Mouse (Mus musculus) forebrain, embryonic 16.5 days (tissue): ENCODE results near the gene Qrich2. TPM values are rescaled to one million over a fixed set of nuclear protein-coding genes. Genes with fewer than 3 reads are reported as not detected.

ENCODE experiments used
- ATAC-seq: fragments of 200-750 bp; cut with Nextera tagmentation; 2 replicates; pipeline ENCODE4 v1.8.0; 2017; ENCODE audit warnings: mild to moderate bottlenecking, moderate library complexity
- H3K27ac ChIP-seq: fragments of 300-500 bp; sonication (generic); 2 replicates; pipeline ENCODE4 v1.5.1; 2014; ENCODE audit warnings: low read length, control low read depth
- H3K27me3 ChIP-seq: fragments of 300-500 bp; sonication (generic); replicated peaks from 2 replicates; pipeline ENCODE4 v1.6.1; 2014; ENCODE audit warnings: low read length; ENCODE audit not compliant: control insufficient read depth, insufficient read depth
- H3K36me3 ChIP-seq: fragments of 300-500 bp; sonication (generic); 2 replicates; pipeline ENCODE4 v1.6.1; 2014; ENCODE audit not compliant: control insufficient read depth, insufficient read depth
- H3K4me1 ChIP-seq: fragments of 300-500 bp; sonication (generic); replicated peaks from 2 replicates; pipeline ENCODE4 v1.6.1; 2014; ENCODE audit warnings: low read length; ENCODE audit not compliant: control insufficient read depth, insufficient read depth
- H3K4me2 ChIP-seq: fragments of 300-500 bp; sonication (generic); 2 replicates; pipeline ENCODE4 v1.6.1; 2014; ENCODE audit warnings: mild to moderate bottlenecking, low read length, control low read depth
- H3K4me3 ChIP-seq: fragments of 300-500 bp; sonication (generic); replicated peaks from 2 replicates; pipeline ENCODE4 v1.5.1; 2014; ENCODE audit warnings: mild to moderate bottlenecking, low read length, control low read depth
- H3K9ac ChIP-seq: fragments of 300-500 bp; sonication (generic); replicated peaks from 2 replicates; pipeline ENCODE4 v1.6.1; 2014; ENCODE audit warnings: low read depth, low read length, control low read depth
- H3K9me3 ChIP-seq: fragments of 300-500 bp; sonication (generic); 2 replicates; pipeline ENCODE4 v1.6.1; 2016; ENCODE audit warnings: low read length; ENCODE audit not compliant: control insufficient read depth
- WGBS: fragments of 180-500 bp; shearing (Covaris S2); extraction: QIAGEN DNeasy Blood & Tissue Kit; methylation state at CpG from one replicate; pipeline ENCODE4 v1.1.7; 2014; 5-methylcytosine and 5-hydroxymethylcytosine counted together
- polyA plus RNA-seq: library from polyadenylated mRNA; unstranded; fragments of >200 nt; fragmentation: Nextera tagmentation; extraction: Ambion mirVana; gene quantifications from 2 replicates; pipeline ENCODE4 v1.2.1, GENCODE M21; 2015

Gene Qrich2
- polyA plus RNA-seq, 1 experiment from 2014 or later = 0.09 TPM

DNA sequence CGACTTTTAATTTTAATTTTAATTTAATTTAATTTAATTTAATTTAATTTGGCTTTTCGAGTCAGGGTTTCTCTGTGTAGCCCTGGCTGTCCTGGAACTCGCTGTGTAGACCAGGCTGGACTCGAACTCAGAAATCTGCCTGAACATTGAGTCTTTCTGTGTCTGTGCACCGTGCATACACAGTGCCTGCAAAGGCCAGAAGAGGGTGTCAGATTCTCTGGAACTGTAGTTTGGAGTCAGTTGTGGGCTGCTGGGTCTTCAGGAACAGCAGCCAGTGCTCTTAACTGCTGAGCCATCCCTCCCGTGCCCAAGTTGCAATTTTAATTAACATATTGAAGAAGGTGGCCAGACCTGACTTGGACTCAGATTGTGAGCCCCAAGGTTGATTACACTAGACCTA lies 25.3 kb upstream of the Qrich2 start:
- no peak overlapping the region for H3K4me2 ChIP-seq
- ATAC-seq = no peak
- no peak overlapping the region for H3K9ac ChIP-seq
- WGBS = 74% methylated on average over 6 of the region's 6 CpGs
- H3K27me3 ChIP-seq = no peaks in the 10 kb centered on the region
- H3K27ac ChIP-seq = no peak overlapping the region
- H3K4me3 ChIP-seq = no peak overlapping the region
- H3K4me1 ChIP-seq = peaks cover 16% of the 10 kb centered on the region
- no peaks in the 10 kb centered on the region for H3K36me3 ChIP-seq
- no peaks in the 10 kb centered on the region for H3K9me3 ChIP-seq

DNA sequence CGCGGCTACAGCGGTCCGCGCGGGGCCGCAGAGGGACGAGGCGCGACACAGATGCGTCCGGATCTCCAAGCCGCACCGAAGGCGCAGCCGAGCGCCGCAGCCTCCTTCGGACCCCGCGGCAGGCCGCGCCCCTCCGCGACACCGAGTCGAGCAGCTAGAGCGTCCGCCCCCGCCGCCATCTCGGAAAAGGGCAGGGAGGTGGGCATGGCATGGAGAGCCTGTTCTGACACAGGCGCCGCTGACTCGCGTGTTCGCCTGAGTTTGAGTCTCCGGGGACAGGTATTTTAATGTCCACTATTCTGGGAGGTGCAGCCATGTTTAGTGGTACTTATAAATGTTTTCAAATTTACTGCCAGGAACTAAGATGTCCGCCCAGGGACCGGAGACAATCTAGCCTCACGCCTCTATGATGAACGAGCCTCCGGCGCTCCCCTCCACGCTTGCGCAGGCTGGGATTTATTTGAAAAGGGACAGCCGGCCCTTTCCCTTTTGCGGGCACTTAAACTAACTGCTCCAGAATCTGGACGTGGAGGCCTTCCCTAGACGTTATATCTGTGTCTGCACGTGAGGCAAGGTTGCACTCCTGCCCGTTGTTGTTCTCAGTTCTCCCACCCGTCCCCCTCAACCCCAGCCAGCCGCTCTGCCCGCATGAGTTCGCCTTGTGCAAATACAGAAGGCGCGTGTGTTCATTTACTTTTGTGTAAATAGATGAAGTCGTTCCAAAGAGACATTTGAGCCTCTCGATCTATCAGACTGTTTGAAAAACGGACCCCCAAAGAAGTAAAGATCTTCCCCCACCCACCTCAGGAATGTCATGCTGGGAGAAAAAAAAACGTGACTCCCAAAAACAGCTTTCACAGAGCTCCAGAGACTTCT lies 24.4 kb upstream of the Qrich2 start:
- ATAC-seq = peak; percentile 97
- Histone ChIP-seq H3K4me3 (peak overlapping the region; percentile 99), H3K36me3 (0 out of 2 replicates have a peak, but pooled peaks cover 2% of the 10 kb centered on the region), H3K27me3 (no peaks in the 10 kb centered on the region), H3K27ac (peak overlapping the region; percentile 77), H3K4me2 (peak overlapping the region; percentile 63), H3K9ac (peak overlapping the region; percentile 97), H3K4me1 (peaks cover 16% of the 10 kb centered on the region), H3K9me3 (no peaks in the 10 kb centered on the region)
- WGBS = under 1% methylated on average over 56 of the region's 62 CpGs

GRCm38 (mm10) chr11:116489771-116490231 lies 23.8 kb upstream of the Qrich2 start:
- H3K27me3 ChIP-seq = no peaks in the 10 kb centered on the region
- H3K4me1 ChIP-seq = peaks cover 15% of the 10 kb centered on the region
- H3K9ac ChIP-seq = peak overlapping the region; percentile 97
- peak overlapping the region; percentile 77 for H3K27ac ChIP-seq
- H3K9me3 ChIP-seq = no peaks in the 10 kb centered on the region
- peaks cover 8% of the 10 kb centered on the region; the same call in 1 of the 2 replicates for H3K36me3 ChIP-seq
- peak; percentile 54 for ATAC-seq
- 0% methylated on average over 37 of the region's 39 CpGs for WGBS
- peak overlapping the region; percentile 63 for H3K4me2 ChIP-seq
- peak overlapping the region; percentile 99 for H3K4me3 ChIP-seq

DNA sequence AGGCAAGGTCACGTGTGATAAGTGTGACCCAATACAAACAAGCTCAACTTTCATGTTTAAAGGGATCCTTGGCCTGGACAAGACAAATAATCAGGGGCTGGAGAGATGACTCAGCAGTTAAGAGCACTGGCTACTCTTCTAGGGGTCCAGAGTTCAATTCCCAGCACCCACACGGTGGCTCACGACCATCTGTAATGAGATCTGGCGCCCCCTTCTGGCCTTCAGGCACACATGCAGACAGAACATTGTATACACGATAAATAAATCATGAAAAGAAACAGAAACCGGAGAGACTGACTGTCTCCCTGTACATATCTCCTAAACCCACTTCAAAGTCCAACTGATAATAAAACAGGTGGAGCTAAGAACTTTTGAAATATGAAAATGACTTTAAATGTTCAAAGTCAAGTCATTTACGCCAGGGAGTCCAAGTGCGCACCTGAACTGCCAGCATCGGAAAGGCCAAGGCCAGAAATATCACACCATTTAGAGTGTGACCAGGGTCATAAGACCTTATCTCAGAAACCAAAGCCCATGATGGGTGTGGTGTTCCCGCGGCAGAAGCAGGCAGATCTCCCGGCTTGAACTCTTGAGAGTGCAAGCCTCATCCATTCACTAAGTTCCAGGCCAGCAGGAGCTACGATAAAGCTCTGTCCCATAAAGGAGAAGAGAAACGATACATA lies 22.8 kb upstream of the Qrich2 start:
- WGBS = 73% methylated on average over 14 of the region's 14 CpGs

GRCm38 (mm10) chr11:116488207-116488606 lies 22.2 kb upstream of the Qrich2 start:
- Histone ChIP-seq H3K9ac (no peak overlapping the region), H3K36me3 (peaks cover 13% of the 10 kb centered on the region), H3K27ac (no peak overlapping the region), H3K9me3 (no peaks in the 10 kb centered on the region), H3K27me3 (no peaks in the 10 kb centered on the region), H3K4me1 (peaks cover 11% of the 10 kb centered on the region), H3K4me3 (no peak overlapping the region), H3K4me2 (no peak overlapping the region)
- no peak for ATAC-seq

More for the DNA sequence above, 22.8 kb upstream of the Qrich2 start:
- ATAC-seq = no peak
- H3K27ac ChIP-seq = no peak overlapping the region
- H3K9me3 ChIP-seq = no peaks in the 10 kb centered on the region
- peaks cover 13% of the 10 kb centered on the region for H3K36me3 ChIP-seq
- H3K4me2 ChIP-seq = peak overlapping the region; percentile 63
- H3K4me1 ChIP-seq = peaks cover 11% of the 10 kb centered on the region
- H3K27me3 ChIP-seq = no peaks in the 10 kb centered on the region
- H3K9ac ChIP-seq = peak overlapping the region; percentile 97; the same call in 1 of the 2 replicates
- peak overlapping the region; percentile 99 for H3K4me3 ChIP-seq

DNA sequence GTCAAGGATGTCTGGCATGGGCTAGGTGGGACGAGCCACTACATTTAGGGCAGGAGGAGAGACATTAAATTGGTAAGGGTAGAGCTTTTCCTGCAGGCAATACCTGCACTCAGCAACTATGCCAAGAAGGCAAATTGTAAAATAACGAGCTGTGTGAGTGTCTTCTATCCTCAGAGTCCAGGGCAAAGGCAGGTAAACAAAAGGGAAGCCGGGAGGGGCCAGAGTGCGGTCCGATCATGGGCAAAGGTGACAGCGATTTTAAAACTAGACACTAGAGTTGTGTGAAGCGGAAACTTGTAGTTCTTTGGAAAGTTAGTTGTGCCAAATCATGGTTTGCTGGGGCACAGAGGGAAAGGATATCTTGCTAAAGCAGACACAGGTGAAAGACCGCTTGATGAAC lies 18.2 kb upstream of the Qrich2 start:
- no peak for ATAC-seq
- Histone ChIP-seq H3K9me3 (no peaks in the 10 kb centered on the region), H3K27ac (no peak overlapping the region), H3K4me1 (peaks cover 7% of the 10 kb centered on the region), H3K36me3 (peaks cover 29% of the 10 kb centered on the region), H3K9ac (no peak overlapping the region), H3K27me3 (no peaks in the 10 kb centered on the region), H3K4me2 (no peak overlapping the region), H3K4me3 (no peak overlapping the region)
- WGBS = 88% methylated on average over 8 of the region's 8 CpGs

GRCm38 (mm10) chr11:116481776-116482175 lies 15.7 kb upstream of the Qrich2 start:
- H3K9ac ChIP-seq = no peak overlapping the region
- no peaks in the 10 kb centered on the region for H3K4me1 ChIP-seq
- H3K4me2 ChIP-seq = no peak overlapping the region
- no peaks in the 10 kb centered on the region for H3K27me3 ChIP-seq
- H3K9me3 ChIP-seq = no peaks in the 10 kb centered on the region
- 80% methylated on average over 7 of the region's 7 CpGs for WGBS
- ATAC-seq = no peak
- peaks cover 38% of the 10 kb centered on the region for H3K36me3 ChIP-seq
- no peak overlapping the region for H3K27ac ChIP-seq
- no peak overlapping the region for H3K4me3 ChIP-seq

DNA sequence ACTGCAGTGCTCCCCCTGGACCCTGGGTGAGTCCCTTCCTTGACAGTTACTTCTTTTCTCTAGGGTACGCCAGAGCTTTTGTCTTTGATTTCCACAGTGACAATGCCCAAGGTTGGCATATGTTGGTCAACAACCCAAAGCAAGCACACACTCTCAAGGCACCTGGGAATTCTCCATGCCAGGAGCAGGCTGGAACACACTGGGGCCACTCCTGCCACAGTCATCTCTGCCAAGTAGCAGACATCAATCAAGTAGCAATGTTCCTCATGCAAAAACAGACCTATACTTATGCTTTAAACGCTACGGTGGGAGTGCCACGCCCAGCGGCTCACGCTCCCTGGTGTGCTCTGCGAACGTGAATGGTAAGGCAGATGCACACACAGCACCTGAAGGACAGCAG lies 14.9 kb upstream of the Qrich2 start:
- no peak overlapping the region for H3K9ac ChIP-seq
- H3K36me3 ChIP-seq = peaks cover 38% of the 10 kb centered on the region
- no peaks in the 10 kb centered on the region for H3K27me3 ChIP-seq
- H3K4me2 ChIP-seq = no peak overlapping the region
- no peak overlapping the region for H3K27ac ChIP-seq
- WGBS = 97% methylated on average over 8 of the region's 8 CpGs
- H3K9me3 ChIP-seq = no peaks in the 10 kb centered on the region
- no peak overlapping the region for H3K4me3 ChIP-seq
- no peaks in the 10 kb centered on the region for H3K4me1 ChIP-seq
- ATAC-seq = no peak

DNA sequence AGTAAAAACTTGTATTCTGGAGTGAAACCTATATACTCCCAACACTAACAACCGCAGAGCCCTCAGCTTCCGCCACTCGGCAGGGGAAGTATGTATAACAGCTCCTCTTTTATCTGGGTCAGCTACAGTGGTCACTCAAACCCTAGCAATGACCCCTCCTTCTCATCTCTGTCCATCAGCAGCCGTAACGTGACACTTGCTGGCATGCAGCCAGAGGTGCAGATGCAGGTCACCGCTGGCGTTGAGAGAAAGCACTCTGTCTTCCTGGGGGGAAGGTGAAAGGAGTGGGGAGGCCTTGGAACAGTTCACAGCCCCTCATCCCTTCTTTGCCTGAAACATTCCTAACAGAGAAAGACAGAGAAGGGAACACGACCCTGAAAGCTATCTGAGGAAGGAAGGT lies 13.8 kb upstream of the Qrich2 start:
- H3K4me1 ChIP-seq = 0 out of 2 replicates have a peak, but pooled peaks cover 2% of the 10 kb centered on the region
- H3K4me2 ChIP-seq = no peak overlapping the region
- no peaks in the 10 kb centered on the region for H3K27me3 ChIP-seq
- WGBS = 72% methylated on average over 8 of the region's 8 CpGs
- H3K27ac ChIP-seq = no peak overlapping the region
- ATAC-seq = no peak
- H3K9me3 ChIP-seq = no peaks in the 10 kb centered on the region
- no peak overlapping the region for H3K4me3 ChIP-seq
- no peak overlapping the region for H3K9ac ChIP-seq
- peaks cover 30% of the 10 kb centered on the region for H3K36me3 ChIP-seq
